Mouse (Mus musculus): Measurements from ENCODE around the gene Plxdc2.
"Not testable (repeated sequence)": the region's sequence is repeated elsewhere in the genome, so short reads cannot be mapped to it uniquely, and the experiment has no call there.

Plxdc2 gene

DNA sequence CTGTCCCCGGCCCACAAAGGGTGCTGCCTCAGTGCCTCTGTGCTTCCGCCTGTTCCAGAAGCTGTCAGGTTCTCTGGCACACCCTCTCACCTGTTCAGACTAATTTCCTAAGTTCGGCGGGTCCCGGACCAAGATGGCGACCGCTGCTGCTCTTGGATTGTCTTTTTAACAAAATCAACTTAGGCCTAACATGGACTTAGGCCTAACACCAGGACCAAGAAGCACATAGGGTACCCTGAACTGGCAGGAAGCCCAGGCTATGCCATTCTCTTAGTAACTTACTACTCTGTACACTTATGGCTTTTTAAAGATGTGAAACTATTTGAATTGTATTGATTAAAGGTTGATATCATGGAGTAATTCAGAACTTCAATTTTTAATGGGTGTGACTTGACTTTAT lies 413.0 kb downstream of the Plxdc2 start:
- DNase-seq = not testable (repeated sequence)

DNA sequence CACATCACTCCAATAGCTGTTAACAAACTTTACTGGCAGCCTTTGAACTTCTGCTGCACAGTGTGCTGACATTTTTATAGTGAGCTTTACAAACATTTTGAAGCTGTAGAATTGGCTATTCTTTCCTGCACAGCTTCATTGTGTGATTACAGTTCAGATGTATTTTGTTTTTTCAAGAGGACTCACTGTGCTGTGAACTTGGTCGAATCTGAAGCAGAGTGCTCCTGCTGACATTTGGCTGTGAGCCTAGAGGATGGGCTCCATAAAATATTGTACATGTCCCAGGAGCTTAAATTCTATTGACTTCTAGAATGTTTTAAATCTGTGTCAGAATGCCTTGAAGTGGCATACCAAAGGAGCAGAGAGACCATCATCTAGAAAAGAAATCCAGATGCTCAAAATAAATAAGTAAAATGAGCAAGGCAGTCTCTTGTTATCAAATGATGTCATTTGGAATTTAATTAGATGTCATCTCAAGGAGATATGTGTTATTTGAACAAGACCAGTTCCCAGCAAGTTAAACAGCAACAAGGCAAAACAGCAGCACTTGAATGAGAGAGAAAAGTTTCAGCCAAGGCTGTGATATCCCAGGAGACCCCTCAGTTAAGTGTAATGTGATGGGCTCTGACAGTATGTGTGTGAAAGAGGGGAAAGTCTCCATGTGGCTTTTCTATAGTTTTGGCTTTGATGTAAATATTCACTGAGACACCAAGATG lies 417.5 kb downstream of the Plxdc2 start:
- DNase-seq = no peak

DNA sequence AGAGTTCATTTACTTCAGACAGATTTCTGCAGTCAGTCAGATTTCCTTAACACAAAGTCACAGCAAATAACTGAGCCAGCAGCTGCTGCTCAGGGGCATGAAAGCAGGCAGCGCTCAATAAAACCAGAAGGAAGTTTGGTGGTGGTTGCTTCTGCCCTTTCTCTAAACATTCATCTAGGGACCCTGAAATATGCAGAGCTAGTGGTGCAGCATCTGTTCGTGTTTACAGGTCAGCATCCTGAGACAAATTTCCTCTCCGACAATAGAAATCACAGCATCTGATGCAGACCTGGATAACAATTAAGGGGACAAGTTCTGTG lies 418.0 kb downstream of the Plxdc2 start:
- no peak for DNase-seq

DNA sequence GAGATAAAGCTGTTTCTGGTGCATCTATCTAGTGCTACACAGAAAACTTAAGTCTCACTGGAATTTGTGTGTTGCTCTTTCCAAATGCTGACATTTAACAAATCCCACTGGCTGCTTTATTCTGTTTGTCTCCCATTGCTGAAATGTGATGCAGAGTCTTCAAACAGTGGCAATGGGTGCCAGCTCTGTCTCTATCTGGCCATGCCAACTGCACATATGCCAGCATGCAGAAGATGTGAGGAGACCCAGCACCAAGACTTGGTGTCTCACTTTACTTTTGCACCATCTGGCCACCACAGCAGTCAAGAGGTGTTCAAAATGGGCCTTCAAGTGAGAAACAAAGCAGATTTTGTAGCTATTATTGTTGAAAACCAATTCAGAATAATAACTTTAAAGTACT lies 439.2 kb downstream of the Plxdc2 start:
- DNase-seq = no peak

Data from cerebellum, adult 18-20 months (tissue).